Comparison of ENCODE assay signal across 8 mouse cellular contexts in the genomic region with DNA sequence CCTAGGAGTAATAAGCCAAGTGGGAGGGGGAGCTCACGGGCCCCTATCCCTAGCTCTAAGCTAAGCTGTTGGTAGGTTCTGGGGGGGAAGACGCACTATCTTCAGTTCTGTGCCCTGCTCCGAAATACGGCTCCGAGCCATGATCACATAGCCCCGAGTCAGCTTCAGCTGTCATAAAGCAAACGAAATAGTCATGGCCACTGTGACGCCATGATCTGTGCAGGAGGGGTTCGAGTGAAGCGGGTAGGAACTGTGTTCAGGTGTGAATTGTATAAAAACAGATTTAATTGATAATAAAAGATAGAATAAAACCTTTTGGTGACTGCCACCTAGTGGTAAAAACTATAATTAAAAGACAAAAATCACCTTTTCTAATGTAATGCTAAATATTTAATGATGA. TPM values are rescaled to one million over a fixed set of nuclear protein-coding genes. Genes with fewer than 3 reads are reported as not detected.
DNase-seq lines count a peak whose midpoint lies in the region; ATAC-seq and TF ChIP-seq lines count a peak whose summit lies in the region.

No protein-coding gene starts in this region.

- ATAC-seq in stomach, postnatal 0 days (ENCODE audit: low FRiP score, low TSS enrichment): no peak
- ATAC-seq in activated CD4-positive, CD25-positive, alpha-beta regulatory T cell, adult 4 months: no peak

- TF ChIP-seq POLR2A in ES-Bruce4 (IDR thresholded peaks at IDR 0.05; ENCODE audit: insufficient read depth, low read length): no peak

- no peak overlapping the region for H3K27ac ChIP-seq in left cerebral cortex, adult 2 months
- H3K27ac ChIP-seq in ES-Bruce4 (ENCODE audit: insufficient read depth, low read length): no peak overlapping the region
- no peak overlapping the region for H3K27ac ChIP-seq in stomach, postnatal 0 days (replicated peaks)

- no peaks in the 10 kb centered on the region for H3K9me3 ChIP-seq in ES-Bruce4 (replicated peaks; ENCODE audit: control insufficient read depth, insufficient read depth, low read length, poor library complexity, severe bottlenecking)
- no peaks in the 10 kb centered on the region for H3K9me3 ChIP-seq in stomach, postnatal 0 days (ENCODE audit: control insufficient read depth, low read length)

- peak; percentile 69 for TF ChIP-seq CTCF in left cerebral cortex, adult 2 months (IDR thresholded peaks at IDR 0.05)
- peak; percentile 5 for TF ChIP-seq CTCF in ES-Bruce4 (IDR thresholded peaks at IDR 0.05; ENCODE audit: low read depth, low read length)
- TF ChIP-seq CTCF in stomach, postnatal 0 days (IDR thresholded peaks at IDR 0.05; ENCODE audit: low read depth): peak; percentile 60

- H3K4me1 ChIP-seq in ES-Bruce4 (ENCODE audit: control insufficient read depth, insufficient read depth, low read length): no peaks in the 10 kb centered on the region
- H3K4me1 ChIP-seq in stomach, postnatal 0 days (replicated peaks; ENCODE audit: control insufficient read depth, insufficient read depth): no peaks in the 10 kb centered on the region

- H3K9ac ChIP-seq in ES-Bruce4 (ENCODE audit: low read depth, poor library complexity, severe bottlenecking): no peak overlapping the region
- H3K9ac ChIP-seq in stomach, postnatal 0 days (ENCODE audit: low read length): no peak overlapping the region

- intact Hi-C loops in left cerebral cortex, adult 2 months (cut with DNase I): loop anchor here (5.0 kb wide), 1 partner anchor 204 kb away; no protein-coding TSS in a partner anchor
- intact Hi-C loops in left cerebral cortex, postnatal 4 days (cut with DNase I): loop anchor here (5.0 kb wide), 1 partner anchor 71 kb away; no protein-coding TSS in a partner anchor

- no peak overlapping the region for H3K4me3 ChIP-seq in left cerebral cortex, adult 2 months
- H3K4me3 ChIP-seq in ES-Bruce4 (ENCODE audit: low read depth, low read length): no peak overlapping the region
- H3K4me3 ChIP-seq in stomach, postnatal 0 days (ENCODE audit: low read depth, low read length): no peak overlapping the region

- H3K36me3 ChIP-seq in ES-Bruce4 (ENCODE audit: control insufficient read depth, insufficient read depth, low read length, poor library complexity, severe bottlenecking): no peaks in the 10 kb centered on the region
- no peaks in the 10 kb centered on the region for H3K36me3 ChIP-seq in stomach, postnatal 0 days (ENCODE audit: control insufficient read depth, insufficient read depth, low read length)

- no peaks in the 10 kb centered on the region for H3K27me3 ChIP-seq in ES-Bruce4 (ENCODE audit: control insufficient read depth, insufficient read depth, low read length, poor library complexity, severe bottlenecking)
- H3K27me3 ChIP-seq in stomach, postnatal 0 days (ENCODE audit: control insufficient read depth, insufficient read depth, low read length): no peaks in the 10 kb centered on the region

- DNase-seq in left cerebral cortex, adult 2 months (ENCODE audit: extremely low spot score in 1 of 2, low spot score in 2 of 2): no peak
- no peak for DNase-seq in left cerebral cortex, postnatal 4 days
- peak; percentile 25 to 46 for DNase-seq in cerebellum, adult 18-20 months
- peak; percentile 19 to 24 for DNase-seq in layer of hippocampus, postnatal 10 days (ENCODE audit: low spot score in 2 of 2)
- DNase-seq in stomach, postnatal 0 days (ENCODE audit: low spot score): no peak
- no peak for DNase-seq in heart, adult 8-10 months (ENCODE audit: low spot score)

- no peak for TF ChIP-seq EP300 in ES-Bruce4 (IDR thresholded peaks at IDR 0.05; ENCODE audit: insufficient read depth, low read depth, low read length)
- TF ChIP-seq EP300 in stomach, postnatal 0 days (optimal IDR thresholded peaks at IDR 0.05): no peak

- 71% methylated on average over 10 of the region's 10 CpGs for WGBS in stomach, postnatal 0 days

- no peak overlapping the region for H3K4me2 ChIP-seq in stomach, postnatal 0 days (replicated peaks; ENCODE audit: low read depth)

RNA-seq across cellular contexts. Expression of a gene that starts 42.4 kb away (rescaled TPM):
- 10 to 100 TPM; 63.8 to 69.7 TPM for total RNA-seq in left cerebral cortex, adult 2 months (2021)
- 10 to 100 TPM; 90.5 to 93.4 TPM for total RNA-seq in left cerebral cortex, postnatal 4 days (2021)
- 45.4 and 63.7 TPM in 2 replicates for polyA plus RNA-seq in ES-Bruce4 (2011; ENCODE audit: insufficient read depth, insufficient read length, low read depth, missing spikeins)
- 10 to 100 TPM; 77.2 to 90.6 TPM for total RNA-seq in layer of hippocampus, postnatal 10 days (2021)
- polyA plus RNA-seq in stomach, postnatal 0 days (2015; fragmentation: Nextera tagmentation; extraction: Ambion mirVana): 58.7 and 63.0 TPM in 2 replicates
- polyA plus RNA-seq in activated CD4-positive, CD25-positive, alpha-beta regulatory T cell, adult 4 months (2017; shearing (Covaris generic)): 10 to 100 TPM; 59.4 to 61.0 TPM
- total RNA-seq in heart, adult 8-10 months (2022): 10 to 100 TPM; 13.4 to 18.3 (median 15.2) TPM

Comparison
In these comparisons a context has a peak if more than half of its experiments do, and no peak if none do; other contexts are left out.
1. DNase-seq: peak in cerebellum, adult 18-20 months (2 of 2) and layer of hippocampus, postnatal 10 days (2 of 2); none in left cerebral cortex, adult 2 months (0 of 2), left cerebral cortex, postnatal 4 days (single experiment), stomach, postnatal 0 days (single experiment) and heart, adult 8-10 months (single experiment).
2. CTCF ChIP-seq: peak in every context shown above with its lines; median percentile 69 in left cerebral cortex, adult 2 months; 60 in stomach, postnatal 0 days; 5 in ES-Bruce4.